ENCODE assay signal across 8 mouse cellular contexts in the genomic region with DNA sequence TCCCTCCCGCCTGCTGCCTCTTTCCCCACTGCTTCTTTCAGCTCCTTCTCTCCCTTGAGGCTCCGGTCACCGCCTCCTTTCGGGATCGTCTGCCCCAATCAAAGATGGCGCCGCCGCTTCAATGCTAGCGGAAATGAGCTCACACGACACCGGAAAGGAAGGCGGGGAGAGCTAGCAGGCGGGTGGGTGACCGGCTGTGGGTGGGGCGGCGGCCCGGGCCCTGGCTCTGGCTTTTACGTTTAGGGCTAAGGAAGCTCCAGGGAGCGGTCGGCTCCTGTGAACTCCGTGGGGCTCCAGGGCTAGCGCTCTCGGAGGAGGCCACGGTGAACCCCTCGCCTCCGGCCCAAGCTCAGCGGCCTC. TPM values are rescaled to one million over a fixed set of nuclear protein-coding genes. Genes with fewer than 3 reads are reported as not detected.
A peak's percentile ranks its signal among the peaks of the same experiment; 100 is the strongest.
DNase-seq lines count a peak whose midpoint lies in the region; ATAC-seq lines count a peak whose summit lies in the region.

TSS of gene Osbpl11 (plus strand) at position 171 of the 360 bp plus-strand sequence.

- peak within 1 kb of the TSS; percentile 95 for H3K27ac ChIP-seq in heart, embryonic 13.5 days (replicated peaks)
- H3K27ac ChIP-seq in liver, embryonic 12.5 days = peak within 1 kb of the TSS; percentile 90
- H3K27ac ChIP-seq in stomach, embryonic 15.5 days = peak within 1 kb of the TSS; percentile 89

- DNase-seq in CD4-positive helper T cell, adult 2 months (ENCODE audit: low read depth, low spot score) = peak; percentile 94
- peak; percentile 87 for DNase-seq in brain, embryonic 18.5 days (ENCODE audit: low read depth, low spot score)
- DNase-seq in kidney, postnatal 10 days = peak; percentile 98
- DNase-seq in natural killer cell, adult 2 months (ENCODE audit: low spot score in 2 of 2) = peak; percentile 87 to 89

- ATAC-seq in erythroid progenitor cell, adult 5-6 weeks (replicated peaks; ENCODE audit: low FRiP score, poor library complexity, severe bottlenecking) = peak; percentile 98
- peak; percentile 88 for ATAC-seq in heart, embryonic 13.5 days (ENCODE audit: extremely low read depth, insufficient number of reproducible peaks, low FRiP score, low TSS enrichment)
- peak; percentile 93 for ATAC-seq in liver, embryonic 12.5 days
- peak; percentile 93 for ATAC-seq in stomach, embryonic 15.5 days (ENCODE audit: insufficient read depth, low FRiP score, low read depth)

- 0% methylated on average over 27 of the region's 27 CpGs for WGBS in heart, embryonic 13.5 days
- WGBS in liver, embryonic 12.5 days (ENCODE audit: insufficient replicate concordance) = under 1% methylated on average over 27 of the region's 27 CpGs
- WGBS in stomach, embryonic 15.5 days = 0% methylated on average over 27 of the region's 27 CpGs

- H3K36me3 ChIP-seq in heart, embryonic 13.5 days = peaks cover 3% of the 10 kb centered on the region; the same call in 1 of the 2 replicates
- H3K36me3 ChIP-seq in liver, embryonic 12.5 days = no peaks in the 10 kb centered on the region
- H3K36me3 ChIP-seq in stomach, embryonic 15.5 days = no peaks in the 10 kb centered on the region

- no peaks in the 10 kb centered on the region for H3K27me3 ChIP-seq in heart, embryonic 13.5 days (replicated peaks)
- no peaks in the 10 kb centered on the region for H3K27me3 ChIP-seq in liver, embryonic 12.5 days (replicated peaks)
- H3K27me3 ChIP-seq in stomach, embryonic 15.5 days (replicated peaks) = no peaks in the 10 kb centered on the region

- H3K4me3 ChIP-seq in heart, embryonic 13.5 days = peak within 1 kb of the TSS; percentile 80
- H3K4me3 ChIP-seq in liver, embryonic 12.5 days = peak within 1 kb of the TSS; percentile 97
- H3K4me3 ChIP-seq in stomach, embryonic 15.5 days (replicated peaks) = peak within 1 kb of the TSS; percentile 91

- peaks cover 25% of the 10 kb centered on the region for H3K4me1 ChIP-seq in heart, embryonic 13.5 days
- peaks cover 29% of the 10 kb centered on the region for H3K4me1 ChIP-seq in liver, embryonic 12.5 days
- peaks cover 9% of the 10 kb centered on the region for H3K4me1 ChIP-seq in stomach, embryonic 15.5 days

- H3K9ac ChIP-seq in heart, embryonic 13.5 days = peak within 1 kb of the TSS; percentile 97
- H3K9ac ChIP-seq in liver, embryonic 12.5 days = peak within 1 kb of the TSS; percentile 99
- H3K9ac ChIP-seq in stomach, embryonic 15.5 days = peak within 1 kb of the TSS; percentile 83

- H3K4me2 ChIP-seq in heart, embryonic 13.5 days = peak within 1 kb of the TSS; percentile 86
- H3K4me2 ChIP-seq in liver, embryonic 12.5 days = peak within 1 kb of the TSS; percentile 90
- H3K4me2 ChIP-seq in stomach, embryonic 15.5 days = peak within 1 kb of the TSS; percentile 93

- no peaks in the 10 kb centered on the region for H3K9me3 ChIP-seq in heart, embryonic 13.5 days
- no peaks in the 10 kb centered on the region for H3K9me3 ChIP-seq in liver, embryonic 12.5 days (replicated peaks)
- no peaks in the 10 kb centered on the region for H3K9me3 ChIP-seq in stomach, embryonic 15.5 days

RNA-seq across cellular contexts. Expression of gene Osbpl11, which starts in this region (rescaled TPM):
- 3.4 and 5.4 TPM in 2 replicates for total RNA-seq in erythroid progenitor cell, adult 5-6 weeks (2015; ENCODE audit: low replicate concordance)
- 5.7 and 6.5 TPM in 2 replicates for total RNA-seq in erythroid progenitor cell, adult 5-6 weeks (2017; ENCODE audit: low replicate concordance)
- polyA plus RNA-seq in heart, embryonic 13.5 days (2015; fragmentation: Nextera tagmentation; extraction: Ambion mirVana) = 12.5 and 12.7 TPM in 2 replicates
- polyA plus RNA-seq in liver, embryonic 12.5 days (2016; fragmentation: Nextera tagmentation; extraction: Ambion mirVana) = 11.0 and 11.2 TPM in 2 replicates
- polyA plus RNA-seq in stomach, embryonic 15.5 days (2015; fragmentation: Nextera tagmentation; extraction: Ambion mirVana) = 14.9 and 16.6 TPM in 2 replicates

Comparison
In these comparisons a context has a peak if more than half of its experiments do, and no peak if none do; other contexts are left out.
1. Peak in every context shown above with its lines: DNase-seq, ATAC-seq, H3K4me3 ChIP-seq and H3K27ac ChIP-seq.